Mouse (Mus musculus): ENCODE data around the gene Rassf8. TPM values are rescaled to one million over a fixed set of nuclear protein-coding genes. Genes with fewer than 3 reads are reported as not detected.

Gene Rassf8
- polyA plus RNA-seq, 2 experiments = 20.8 to 43.3 TPM

- no peak for ATAC-seq (ENCODE audit: low FRiP score, low read depth)
- H3K27ac ChIP-seq (replicated peaks; ENCODE audit: low read depth, low read length) = 0 out of 2 replicates have a peak overlapping the region, but pooled peaks have one; percentile 9
- H3K9me3 ChIP-seq (ENCODE audit: control insufficient read depth, low read length) = no peaks in the 10 kb centered on the region
- no peak overlapping the region for H3K9ac ChIP-seq (ENCODE audit: low read depth, low read length, severe bottlenecking)
- no peaks in the 10 kb centered on the region for H3K27me3 ChIP-seq (ENCODE audit: control insufficient read depth, insufficient read depth, low read length)
- no peak for DNase-seq (ENCODE audit: low spot score)
- H3K36me3 ChIP-seq (ENCODE audit: control insufficient read depth, insufficient read depth, low read length) = no peaks in the 10 kb centered on the region
- no peak overlapping the region for H3K4me3 ChIP-seq (replicated peaks; ENCODE audit: low read length)
- TF ChIP-seq POLR2A (IDR thresholded peaks at IDR 0.05; ENCODE audit: borderline replicate concordance, extremely low read depth, insufficient read depth, insufficient read length) = no peak
- H3K4me1 ChIP-seq (ENCODE audit: control insufficient read depth, insufficient read depth, low read length) = peaks cover 24% of the 10 kb centered on the region
- 18% methylated on average over 6 of the region's 6 CpGs for WGBS
- H3K4me2 ChIP-seq (replicated peaks; ENCODE audit: low read depth, low read length, severe bottlenecking) = no peak overlapping the region
Measured at GRCm38 (mm10) chr6:145779383-145779782, 32.8 kb downstream of the Rassf8 start.

DNA sequence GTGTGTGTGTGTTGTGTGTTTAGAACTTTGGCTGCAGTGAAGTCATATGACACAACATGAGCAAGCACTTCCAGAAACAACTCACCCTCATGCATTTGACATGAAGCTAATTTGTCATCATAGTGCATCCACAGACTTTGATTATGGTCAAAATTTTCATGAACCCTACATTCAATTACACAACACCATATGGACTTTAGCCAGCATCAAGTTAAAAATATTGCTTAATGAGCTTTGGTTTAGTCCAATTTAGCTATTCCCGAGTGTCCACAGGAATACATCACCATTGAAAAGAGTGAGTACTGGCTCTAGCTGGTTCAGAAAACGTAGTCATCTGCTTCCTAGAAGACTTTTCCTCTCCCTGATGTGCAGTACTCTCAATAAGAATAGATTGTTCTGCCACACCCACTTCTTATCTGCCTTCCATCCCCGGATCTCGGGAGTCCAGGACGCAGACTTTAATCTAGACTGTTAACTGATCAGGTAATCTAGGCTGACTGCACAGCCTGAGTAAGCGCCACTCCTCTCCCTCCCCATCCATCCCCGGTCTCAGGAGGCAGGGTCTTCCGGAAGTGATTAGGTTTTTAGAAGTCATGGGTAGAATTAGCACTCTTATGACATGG lies 33.7 kb downstream of the Rassf8 start:
- ATAC-seq (ENCODE audit: low FRiP score, low read depth) (no peak), DNase-seq (ENCODE audit: low spot score) (no peak)
- peaks cover 24% of the 10 kb centered on the region for H3K4me1 ChIP-seq (ENCODE audit: control insufficient read depth, insufficient read depth, low read length)
- H3K27ac ChIP-seq (replicated peaks; ENCODE audit: low read depth, low read length) = no peak overlapping the region
- no peak overlapping the region for H3K4me2 ChIP-seq (replicated peaks; ENCODE audit: low read depth, low read length, severe bottlenecking)
- H3K27me3 ChIP-seq (ENCODE audit: control insufficient read depth, insufficient read depth, low read length) = no peaks in the 10 kb centered on the region
- WGBS = 66% methylated on average over 8 of the region's 8 CpGs
- H3K36me3 ChIP-seq (ENCODE audit: control insufficient read depth, insufficient read depth, low read length) = no peaks in the 10 kb centered on the region
- no peak overlapping the region for H3K4me3 ChIP-seq (replicated peaks; ENCODE audit: low read length)
- no peak for TF ChIP-seq POLR2A (IDR thresholded peaks at IDR 0.05; ENCODE audit: borderline replicate concordance, extremely low read depth, insufficient read depth, insufficient read length)
- no peaks in the 10 kb centered on the region for H3K9me3 ChIP-seq (ENCODE audit: control insufficient read depth, low read length)
- H3K9ac ChIP-seq (ENCODE audit: low read depth, low read length, severe bottlenecking) = no peak overlapping the region

GRCm38 (mm10) chr6:145781256-145781655 lies 34.7 kb downstream of the Rassf8 start:
- WGBS = 72% methylated on average over 9 of the region's 9 CpGs
- DNase-seq (ENCODE audit: low spot score) (no peak), ATAC-seq (ENCODE audit: low FRiP score, low read depth) (no peak)
- H3K27ac ChIP-seq (replicated peaks; ENCODE audit: low read depth, low read length) = no peak overlapping the region; the same call in 1 of the 2 replicates
- H3K9me3 ChIP-seq (ENCODE audit: control insufficient read depth, low read length) = no peaks in the 10 kb centered on the region
- peaks cover 24% of the 10 kb centered on the region for H3K4me1 ChIP-seq (ENCODE audit: control insufficient read depth, insufficient read depth, low read length)
- TF ChIP-seq POLR2A (IDR thresholded peaks at IDR 0.05; ENCODE audit: borderline replicate concordance, extremely low read depth, insufficient read depth, insufficient read length) = no peak
- H3K36me3 ChIP-seq (ENCODE audit: control insufficient read depth, insufficient read depth, low read length) = no peaks in the 10 kb centered on the region
- H3K27me3 ChIP-seq (ENCODE audit: control insufficient read depth, insufficient read depth, low read length) = no peaks in the 10 kb centered on the region
- H3K4me3 ChIP-seq (replicated peaks; ENCODE audit: low read length) = no peak overlapping the region
- H3K4me2 ChIP-seq (replicated peaks; ENCODE audit: low read depth, low read length, severe bottlenecking) = no peak overlapping the region
- H3K9ac ChIP-seq (ENCODE audit: low read depth, low read length, severe bottlenecking) = no peak overlapping the region

- Histone ChIP-seq H3K27ac (replicated peaks; ENCODE audit: low read depth, low read length) (0 out of 2 replicates have a peak overlapping the region, but pooled peaks have one; percentile 6), H3K9me3 (ENCODE audit: control insufficient read depth, low read length) (no peaks in the 10 kb centered on the region), H3K4me2 (replicated peaks; ENCODE audit: low read depth, low read length, severe bottlenecking) (no peak overlapping the region), H3K4me1 (ENCODE audit: control insufficient read depth, insufficient read depth, low read length) (peaks cover 24% of the 10 kb centered on the region), H3K36me3 (ENCODE audit: control insufficient read depth, insufficient read depth, low read length) (no peaks in the 10 kb centered on the region), H3K27me3 (ENCODE audit: control insufficient read depth, insufficient read depth, low read length) (no peaks in the 10 kb centered on the region), H3K4me3 (replicated peaks; ENCODE audit: low read length) (no peak overlapping the region), H3K9ac (ENCODE audit: low read depth, low read length, severe bottlenecking) (no peak overlapping the region)
- DNase-seq (ENCODE audit: low spot score) (no peak), ATAC-seq (ENCODE audit: low FRiP score, low read depth) (no peak; the same call in 1 of the 2 replicates)
- no peak for TF ChIP-seq POLR2A (IDR thresholded peaks at IDR 0.05; ENCODE audit: borderline replicate concordance, extremely low read depth, insufficient read depth, insufficient read length)
- 48% methylated on average over 2 of the region's 2 CpGs for WGBS
Measured at GRCm38 (mm10) chr6:145781966-145782365, 35.4 kb downstream of the Rassf8 start.

GRCm38 (mm10) chr6:145787311-145787710 lies 40.8 kb downstream of the Rassf8 start:
- ATAC-seq (ENCODE audit: low FRiP score, low read depth) (no peak), DNase-seq (ENCODE audit: low spot score) (no peak)
- WGBS = 100% methylated on average over 2 of the region's 2 CpGs
- Histone ChIP-seq H3K4me3 (replicated peaks; ENCODE audit: low read length) (no peak overlapping the region), H3K27ac (replicated peaks; ENCODE audit: low read depth, low read length) (no peak overlapping the region), H3K4me1 (ENCODE audit: control insufficient read depth, insufficient read depth, low read length) (peaks cover 4% of the 10 kb centered on the region), H3K36me3 (ENCODE audit: control insufficient read depth, insufficient read depth, low read length) (0 out of 2 replicates have a peak, but pooled peaks cover 2% of the 10 kb centered on the region), H3K4me2 (replicated peaks; ENCODE audit: low read depth, low read length, severe bottlenecking) (no peak overlapping the region), H3K27me3 (ENCODE audit: control insufficient read depth, insufficient read depth, low read length) (no peaks in the 10 kb centered on the region), H3K9ac (ENCODE audit: low read depth, low read length, severe bottlenecking) (no peak overlapping the region), H3K9me3 (ENCODE audit: control insufficient read depth, low read length) (no peaks in the 10 kb centered on the region)
- TF ChIP-seq POLR2A (IDR thresholded peaks at IDR 0.05; ENCODE audit: borderline replicate concordance, extremely low read depth, insufficient read depth, insufficient read length) = no peak

All from limb, embryonic 14.5 days (tissue).